Mouse (Mus musculus) forebrain, embryonic 13.5 days (tissue): ENCODE measurements around the gene Ndufa13. TPM values are rescaled to one million over a fixed set of nuclear protein-coding genes. Genes with fewer than 3 reads are reported as not detected.

Experiments
- ATAC-seq: fragments of 200-750 bp; cut with Nextera tagmentation; 2 replicates; pipeline ENCODE4 v1.8.0; 2017
- H3K27ac ChIP-seq: fragments of 300-500 bp; sonication (generic); 2 replicates; pipeline ENCODE4 v1.5.1; 2015; ENCODE audit warnings: inconsistent platforms, mild to moderate bottlenecking, moderate library complexity
- H3K27me3 ChIP-seq: fragments of 300-500 bp; sonication (generic); 2 replicates; pipeline ENCODE4 v1.6.1; 2015; ENCODE audit warnings: mild to moderate bottlenecking, inconsistent platforms
- H3K36me3 ChIP-seq: fragments of 300-500 bp; sonication (generic); 2 replicates; pipeline ENCODE4 v1.6.1; 2015; ENCODE audit warnings: mild to moderate bottlenecking, inconsistent platforms; ENCODE audit not compliant: poor library complexity, severe bottlenecking
- H3K4me1 ChIP-seq: fragments of 300-500 bp; sonication (generic); 2 replicates; pipeline ENCODE4 v1.6.1; 2015; ENCODE audit warnings: inconsistent platforms
- H3K4me2 ChIP-seq: fragments of 300-500 bp; sonication (generic); 2 replicates; pipeline ENCODE4 v1.6.1; 2015; ENCODE audit warnings: inconsistent platforms, mild to moderate bottlenecking, moderate library complexity
- H3K4me3 ChIP-seq: fragments of 300-500 bp; sonication (generic); 2 replicates; pipeline ENCODE4 v1.5.1; 2015; ENCODE audit warnings: mild to moderate bottlenecking, inconsistent platforms
- H3K9ac ChIP-seq: fragments of 300-500 bp; sonication (generic); 2 replicates; pipeline ENCODE4 v1.6.1; 2015; ENCODE audit warnings: mild to moderate bottlenecking, inconsistent platforms
- H3K9me3 ChIP-seq: fragments of 300-500 bp; sonication (generic); replicated peaks from 2 replicates; pipeline ENCODE4 v1.6.1; 2016; ENCODE audit warnings: inconsistent platforms
- WGBS: fragments of 180-500 bp; shearing (Covaris S2); methylation state at CpG from one replicate; pipeline ENCODE4 v1.1.7; 2015; 5-methylcytosine and 5-hydroxymethylcytosine counted together
- polyA plus RNA-seq: library from polyadenylated mRNA; unstranded; fragments of >200 nt; fragmentation: Nextera tagmentation; extraction: Ambion mirVana; gene quantifications from 2 replicates; pipeline ENCODE4 v1.2.1, GENCODE M21; 2015

Ndufa13 gene
- polyA plus RNA-seq, 1 experiment from 2014 or later, result 183 TPM

- Histone ChIP-seq H3K4me1 (peaks cover 39% of the 10 kb centered on the region), H3K9ac (no peak overlapping the region), H3K4me3 (no peak overlapping the region), H3K4me2 (peak overlapping the region; percentile 96), H3K27me3 (no peaks in the 10 kb centered on the region), H3K36me3 (peaks cover 19% of the 10 kb centered on the region), H3K9me3 (no peaks in the 10 kb centered on the region), H3K27ac (no peak overlapping the region)
- 83% methylated on average over 8 of the region's 8 CpGs for WGBS
- no peak for ATAC-seq
Measured at GRCm38 (mm10) chr8:69904096-69904495, 1.7 kb upstream of the Ndufa13 start.

- WGBS, result under 1% methylated on average over 45 of the region's 45 CpGs
- Histone ChIP-seq H3K36me3 (peaks cover 13% of the 10 kb centered on the region), H3K9me3 (no peaks in the 10 kb centered on the region), H3K4me3 (peak overlapping the region; percentile 61), H3K9ac (peak overlapping the region; percentile 77), H3K27ac (peak overlapping the region; percentile 90), H3K27me3 (no peaks in the 10 kb centered on the region), H3K4me1 (peaks cover 43% of the 10 kb centered on the region), H3K4me2 (peak overlapping the region; percentile 96)
- ATAC-seq, result peak; percentile 90
Measured at GRCm38 (mm10) chr8:69903063-69903542, 745 bp upstream of the Ndufa13 start.

GRCm38 (mm10) chr8:69901484-69902162 is 735 bp downstream of the Ndufa13 start:
- H3K4me1 ChIP-seq, result peaks cover 51% of the 10 kb centered on the region
- WGBS, result 2% methylated on average over 40 of the region's 41 CpGs
- peaks cover 9% of the 10 kb centered on the region; the same call in 1 of the 2 replicates for H3K36me3 ChIP-seq
- peak overlapping the region; percentile 90 for H3K27ac ChIP-seq
- peak overlapping the region; percentile 77 for H3K9ac ChIP-seq
- no peaks in the 10 kb centered on the region for H3K27me3 ChIP-seq
- H3K4me2 ChIP-seq, result peak overlapping the region; percentile 96
- peak; percentile 72 for ATAC-seq
- H3K9me3 ChIP-seq, result no peaks in the 10 kb centered on the region
- peak overlapping the region; percentile 61 for H3K4me3 ChIP-seq

GRCm38 (mm10) chr8:69900895-69901451 is 1.4 kb downstream of the Ndufa13 start:
- H3K27me3 ChIP-seq, result no peaks in the 10 kb centered on the region
- peaks cover 54% of the 10 kb centered on the region for H3K4me1 ChIP-seq
- peaks cover 9% of the 10 kb centered on the region; the same call in 1 of the 2 replicates for H3K36me3 ChIP-seq
- no peak for ATAC-seq
- H3K4me3 ChIP-seq, result peak overlapping the region; percentile 61
- H3K9ac ChIP-seq, result peak overlapping the region; percentile 77
- no peaks in the 10 kb centered on the region for H3K9me3 ChIP-seq
- 22% methylated on average over 12 of the region's 12 CpGs for whole genome bisulfite sequencing
- H3K27ac ChIP-seq, result peak overlapping the region; percentile 71
- peak overlapping the region; percentile 96 for H3K4me2 ChIP-seq

DNA sequence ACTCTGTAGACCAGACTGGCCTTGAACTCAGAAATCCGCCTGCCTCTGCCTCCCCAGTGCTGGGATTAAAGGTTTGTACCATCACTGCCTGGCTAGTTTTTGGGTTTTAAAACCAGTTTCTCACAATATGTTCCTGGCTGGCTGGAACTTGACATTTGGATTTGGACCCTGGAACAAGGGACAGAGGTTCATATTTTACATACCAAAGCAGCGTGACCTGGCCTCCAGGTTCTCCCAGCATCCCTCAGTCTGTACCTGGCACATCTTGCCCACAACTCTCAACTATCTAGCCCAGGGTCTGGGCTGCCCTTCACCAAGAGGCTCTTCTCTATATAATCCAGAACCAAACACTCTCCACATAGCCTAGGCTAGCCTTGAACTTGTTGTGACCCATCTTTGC is 2.5 kb downstream of the Ndufa13 start:
- Histone ChIP-seq H3K27ac (no peak overlapping the region), H3K4me2 (peak overlapping the region; percentile 96; the same call in 1 of the 2 replicates), H3K9ac (no peak overlapping the region), H3K9me3 (no peaks in the 10 kb centered on the region), H3K36me3 (peaks cover 12% of the 10 kb centered on the region; the same call in 1 of the 2 replicates), H3K4me1 (peaks cover 59% of the 10 kb centered on the region), H3K27me3 (no peaks in the 10 kb centered on the region), H3K4me3 (no peak overlapping the region)
- no peak for ATAC-seq
- WGBS, result 91% methylated on average over 2 of the region's 2 CpGs

GRCm38 (mm10) chr8:69897857-69898256 is 4.5 kb downstream of the Ndufa13 start:
- Histone ChIP-seq H3K9ac (peak overlapping the region; percentile 6; the same call in 1 of the 2 replicates), H3K4me2 (no peak overlapping the region), H3K27me3 (no peaks in the 10 kb centered on the region), H3K36me3 (peaks cover 31% of the 10 kb centered on the region), H3K4me1 (peaks cover 67% of the 10 kb centered on the region), H3K4me3 (no peak overlapping the region), H3K9me3 (no peaks in the 10 kb centered on the region), H3K27ac (no peak overlapping the region)
- WGBS, result 84% methylated on average over 6 of the region's 6 CpGs
- no peak for ATAC-seq

DNA sequence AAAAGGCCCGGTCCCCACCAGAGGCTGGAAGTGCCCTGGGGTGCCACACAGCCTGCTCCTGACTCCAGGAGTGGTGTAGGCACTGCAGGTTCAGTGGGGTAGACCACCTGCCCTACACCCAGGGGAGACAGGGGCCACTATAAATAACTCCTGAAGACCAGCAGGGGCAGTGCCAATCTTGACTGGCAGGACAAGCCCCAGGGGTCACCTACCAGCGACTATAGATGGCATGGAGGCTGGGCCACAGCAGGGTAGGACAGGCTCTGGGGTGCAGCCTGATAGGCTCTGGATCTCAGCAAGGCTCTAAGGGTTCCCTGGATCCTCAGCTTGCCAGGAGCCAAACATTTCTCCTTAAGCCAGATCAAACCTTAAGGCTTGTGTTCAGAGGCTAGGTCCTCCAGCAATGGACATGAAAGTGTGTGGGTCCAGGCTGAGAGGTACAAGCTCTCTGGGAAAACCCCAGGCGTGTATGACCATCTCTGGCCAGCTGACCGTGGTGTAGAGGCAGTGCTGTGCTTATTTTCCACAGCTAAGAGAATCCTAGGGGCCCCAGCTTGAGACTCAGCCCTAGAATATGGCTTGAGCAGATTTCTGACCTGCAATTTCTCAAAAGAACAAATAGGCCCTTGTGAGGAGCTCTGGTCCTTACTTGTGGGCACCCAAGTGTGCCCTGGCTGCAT is 6.4 kb downstream of the Ndufa13 start:
- Histone ChIP-seq H3K4me1 (peaks cover 66% of the 10 kb centered on the region), H3K27me3 (peaks cover under 1% of the 10 kb centered on the region), H3K36me3 (peaks cover 40% of the 10 kb centered on the region), H3K27ac (no peak overlapping the region), H3K9ac (0 out of 2 replicates have a peak overlapping the region, but pooled peaks have one; percentile 6), H3K9me3 (no peaks in the 10 kb centered on the region), H3K4me2 (no peak overlapping the region), H3K4me3 (no peak overlapping the region)
- 73% methylated on average over 4 of the region's 4 CpGs for WGBS
- ATAC-seq, result no peak

- Histone ChIP-seq H3K4me1 (peaks cover 59% of the 10 kb centered on the region), H3K27ac (no peak overlapping the region), H3K4me3 (no peak overlapping the region), H3K9ac (no peak overlapping the region), H3K27me3 (peaks cover 11% of the 10 kb centered on the region), H3K4me2 (no peak overlapping the region), H3K9me3 (no peaks in the 10 kb centered on the region), H3K36me3 (peaks cover 40% of the 10 kb centered on the region)
- no peak for ATAC-seq
- WGBS, result 45% methylated on average over 6 of the region's 6 CpGs
Measured at GRCm38 (mm10) chr8:69894836-69895332, 7.5 kb downstream of the Ndufa13 start.

- Histone ChIP-seq H3K36me3 (peaks cover 40% of the 10 kb centered on the region), H3K9me3 (no peaks in the 10 kb centered on the region), H3K4me3 (no peak overlapping the region), H3K4me2 (no peak overlapping the region), H3K9ac (no peak overlapping the region), H3K27ac (no peak overlapping the region), H3K27me3 (peaks cover 21% of the 10 kb centered on the region), H3K4me1 (peaks cover 57% of the 10 kb centered on the region)
- WGBS, result 20% methylated on average over 17 of the region's 17 CpGs
- peak; percentile 10; the same call in 1 of the 2 replicates for ATAC-seq
Measured at GRCm38 (mm10) chr8:69893863-69894262, 8.5 kb downstream of the Ndufa13 start.

GRCm38 (mm10) chr8:69890813-69891241 is 11.5 kb downstream of the Ndufa13 start:
- H3K9me3 ChIP-seq, result no peaks in the 10 kb centered on the region
- no peak overlapping the region for H3K27ac ChIP-seq
- no peak overlapping the region for H3K4me3 ChIP-seq
- peaks cover 63% of the 10 kb centered on the region for H3K4me1 ChIP-seq
- no peak overlapping the region for H3K9ac ChIP-seq
- WGBS, result 38% methylated on average over 19 of the region's 19 CpGs
- ATAC-seq, result peak; percentile 31
- H3K36me3 ChIP-seq, result peaks cover 31% of the 10 kb centered on the region
- H3K27me3 ChIP-seq, result peaks cover 52% of the 10 kb centered on the region
- no peak overlapping the region; the same call in 1 of the 2 replicates for H3K4me2 ChIP-seq

DNA sequence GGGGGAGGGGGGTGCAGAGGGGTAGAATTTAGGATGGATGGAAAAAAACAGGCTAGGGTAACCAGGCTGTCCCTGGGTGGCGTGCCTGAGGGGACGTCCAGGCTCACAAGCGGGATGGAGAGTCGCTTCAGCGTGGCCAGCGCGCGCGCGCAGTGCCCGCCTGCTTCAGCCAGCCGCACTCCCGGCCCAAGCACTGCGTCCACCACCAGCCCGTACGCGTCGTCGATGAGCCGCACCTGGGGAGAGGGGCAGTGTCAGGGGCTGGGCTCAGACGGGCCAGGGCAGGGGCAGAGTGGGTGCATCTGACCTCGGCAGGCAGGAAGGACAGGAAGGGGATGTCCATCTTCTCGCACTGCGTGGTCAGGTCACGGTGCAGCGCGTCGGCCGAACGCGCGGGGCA is 13.5 kb downstream of the Ndufa13 start:
- H3K4me3 ChIP-seq, result peak overlapping the region; percentile 23
- no peak overlapping the region for H3K9ac ChIP-seq
- peaks cover 48% of the 10 kb centered on the region for H3K4me1 ChIP-seq
- H3K4me2 ChIP-seq, result peak overlapping the region; percentile 53
- H3K27ac ChIP-seq, result no peak overlapping the region
- WGBS, result 2% methylated on average over 32 of the region's 32 CpGs
- H3K9me3 ChIP-seq, result no peaks in the 10 kb centered on the region
- peaks cover 71% of the 10 kb centered on the region for H3K27me3 ChIP-seq
- ATAC-seq, result no peak
- peaks cover 20% of the 10 kb centered on the region for H3K36me3 ChIP-seq
